Mouse (Mus musculus) splenic B cell, adult 2 months (primary cell): ENCODE measurements around the gene Ltbp1.

Experiments used
- DNase-seq: peaks from one replicate; pipeline ENCODE4 v3.0.0-alpha.2; 2011; ENCODE audit warnings: low read depth, low spot score
- H3K27me3 ChIP-seq: 2 replicates; pipeline ENCODE4 v1.6.1; 2012; ENCODE audit warnings: mild to moderate bottlenecking, low read length, moderate library complexity, mixed read lengths; ENCODE audit not compliant: control insufficient read depth, poor library complexity, insufficient read depth, severe bottlenecking
- H3K36me3 ChIP-seq: 2 replicates; pipeline ENCODE4 v1.6.1; 2012; ENCODE audit warnings: mild to moderate bottlenecking, low read length, moderate library complexity, mixed read lengths; ENCODE audit not compliant: control insufficient read depth, poor library complexity, insufficient read depth, severe bottlenecking

The Ltbp1 gene

DNA sequence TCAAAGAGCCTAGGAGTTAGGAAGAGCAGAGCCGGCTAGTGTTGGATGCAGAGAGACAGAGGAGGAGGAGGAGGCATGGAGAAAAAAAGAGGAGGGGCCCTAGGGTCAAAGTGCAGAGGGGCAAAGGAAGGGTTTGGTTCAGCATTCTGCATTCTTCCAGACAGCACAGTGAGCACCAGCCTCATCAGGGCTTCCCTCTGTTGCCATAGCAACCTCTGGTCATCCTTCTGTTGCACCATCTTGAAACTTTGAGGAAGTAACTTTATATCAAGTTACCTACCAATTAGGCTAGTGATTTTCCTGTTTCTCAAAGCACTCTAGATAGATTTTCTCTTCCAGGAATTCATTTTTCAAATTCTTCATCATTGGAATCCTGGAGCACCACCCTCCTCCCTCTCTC, 18.3 kb upstream of the Ltbp1 start:
- Histone ChIP-seq H3K27me3 (no peaks in the 10 kb centered on the region), H3K36me3 (no peaks in the 10 kb centered on the region)
- no peak for DNase-seq

DNA sequence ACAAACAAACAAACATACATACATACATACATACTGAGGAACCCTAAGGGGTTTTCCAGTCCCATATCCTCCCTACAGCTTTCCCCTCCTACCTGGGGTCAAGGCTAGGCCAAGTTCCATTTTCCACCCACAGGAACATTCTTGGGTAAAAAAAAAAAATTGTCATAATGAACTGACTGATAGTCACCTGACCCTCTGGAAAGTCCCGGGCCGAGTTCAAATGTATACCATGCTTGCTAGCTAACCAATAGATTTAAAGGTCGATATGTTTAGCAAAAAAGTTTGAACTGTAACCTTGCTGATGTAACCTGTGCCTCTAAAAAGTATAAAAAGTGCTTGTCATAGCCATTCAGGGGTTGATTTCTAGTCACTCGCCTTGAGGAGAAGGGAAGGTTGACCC, 15.7 kb upstream of the Ltbp1 start:
- Histone ChIP-seq H3K27me3 (no peaks in the 10 kb centered on the region), H3K36me3 (no peaks in the 10 kb centered on the region)
- DNase-seq: no peak

DNA sequence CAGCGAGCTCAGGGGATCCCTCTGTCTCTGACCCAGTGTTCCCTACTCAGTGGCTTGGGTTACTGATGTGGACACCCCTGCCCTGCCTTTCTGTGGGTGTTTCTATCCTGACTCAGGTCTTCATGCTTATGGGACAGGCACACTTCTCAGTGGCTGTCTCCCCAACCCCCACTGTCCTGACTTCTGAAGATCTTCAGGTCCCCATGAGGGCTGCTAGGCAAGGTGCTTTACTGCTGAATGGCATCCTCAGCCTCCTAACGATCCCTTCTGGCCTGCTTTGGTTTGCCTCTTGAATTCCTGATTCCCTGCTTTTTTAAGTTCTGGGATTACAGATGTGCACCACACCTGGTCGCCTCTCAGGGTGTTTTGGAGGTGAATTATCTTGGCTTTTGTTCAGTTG, 14.8 kb upstream of the Ltbp1 start:
- Histone ChIP-seq H3K36me3 (no peaks in the 10 kb centered on the region), H3K27me3 (no peaks in the 10 kb centered on the region)
- no peak for DNase-seq

DNA sequence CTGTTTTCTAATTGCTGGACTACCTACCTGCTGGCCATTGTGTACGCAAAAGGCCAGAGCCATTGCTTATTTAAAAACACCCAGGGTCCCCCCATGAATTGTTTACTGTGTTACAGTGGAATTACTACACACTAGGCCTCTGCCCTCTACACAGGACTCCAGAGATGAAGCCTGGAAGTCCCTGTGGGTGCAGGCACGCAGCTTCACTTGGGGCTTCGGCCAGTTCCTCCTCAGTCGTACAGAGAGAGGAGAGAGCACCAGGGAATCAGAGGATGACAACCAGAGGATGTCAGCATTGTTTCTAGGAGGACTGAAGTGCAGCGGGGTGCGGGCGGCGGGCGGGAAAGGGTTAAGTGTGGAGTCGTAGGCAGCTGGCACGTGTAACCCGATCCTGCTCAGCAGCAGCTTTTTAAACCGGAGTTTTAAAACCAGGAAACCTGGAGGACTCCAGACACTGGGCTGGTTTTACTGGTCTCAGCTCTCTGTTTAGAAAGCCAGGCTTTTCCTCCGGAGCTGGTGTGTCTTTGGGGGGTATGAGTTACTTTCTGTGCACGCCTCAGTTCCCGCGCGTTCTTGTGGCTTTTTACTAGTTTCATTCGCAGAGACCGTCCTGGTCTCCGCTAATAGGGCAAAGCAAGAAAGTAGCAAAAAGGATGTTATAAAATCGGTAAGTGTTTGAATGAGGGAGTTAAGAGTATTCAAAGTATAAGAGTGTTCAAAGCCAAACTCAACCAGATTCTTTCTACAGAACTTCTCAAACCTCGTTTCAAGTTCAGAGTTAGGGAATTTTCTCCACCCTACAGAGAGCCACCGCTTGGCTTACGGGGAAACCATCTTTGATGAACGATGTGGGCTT, 11.4 kb upstream of the Ltbp1 start:
- Histone ChIP-seq H3K36me3 (no peaks in the 10 kb centered on the region), H3K27me3 (no peaks in the 10 kb centered on the region)
- no peak for DNase-seq

DNA sequence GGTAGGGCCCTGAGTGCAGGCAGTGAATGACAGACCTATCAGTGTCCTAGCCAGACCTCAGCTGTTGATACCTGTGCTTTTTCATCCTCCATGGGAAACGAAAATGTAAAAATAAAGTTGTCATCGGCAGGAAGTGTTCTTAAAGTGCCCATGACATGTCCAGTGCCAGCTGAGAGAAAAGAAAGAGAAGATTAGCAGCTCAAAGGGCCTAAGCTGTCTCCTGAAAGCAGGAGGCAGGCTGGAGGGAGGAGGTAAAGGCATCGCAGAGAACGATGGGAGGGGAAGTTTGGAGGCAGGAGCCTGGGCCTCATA, 10.8 kb upstream of the Ltbp1 start:
- no peak for DNase-seq
- no peaks in the 10 kb centered on the region for H3K36me3 ChIP-seq
- no peaks in the 10 kb centered on the region; the same call in 1 of the 2 replicates for H3K27me3 ChIP-seq

DNA sequence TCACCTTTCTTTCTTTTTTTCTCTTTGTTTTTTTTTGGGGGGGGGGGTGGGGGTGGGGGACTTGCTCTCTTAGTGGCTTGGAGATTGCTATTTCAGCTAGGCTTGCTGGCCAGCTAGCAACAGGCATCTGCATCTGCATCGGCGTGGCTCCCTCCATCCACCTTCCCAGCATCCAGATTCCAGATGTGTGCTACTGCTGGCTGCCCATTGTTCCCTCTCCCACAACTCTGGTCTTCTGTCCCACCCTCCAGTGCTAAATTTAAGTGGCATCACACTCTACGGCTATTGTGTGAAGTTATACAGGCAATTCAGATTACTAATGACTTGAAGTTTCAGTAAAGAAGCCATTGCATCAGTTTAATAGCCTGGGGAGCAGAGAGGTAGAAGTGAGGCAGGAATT, 10.1 kb upstream of the Ltbp1 start:
- Histone ChIP-seq H3K27me3 (no peaks in the 10 kb centered on the region; the same call in 1 of the 2 replicates), H3K36me3 (no peaks in the 10 kb centered on the region)
- DNase-seq: no peak

DNA sequence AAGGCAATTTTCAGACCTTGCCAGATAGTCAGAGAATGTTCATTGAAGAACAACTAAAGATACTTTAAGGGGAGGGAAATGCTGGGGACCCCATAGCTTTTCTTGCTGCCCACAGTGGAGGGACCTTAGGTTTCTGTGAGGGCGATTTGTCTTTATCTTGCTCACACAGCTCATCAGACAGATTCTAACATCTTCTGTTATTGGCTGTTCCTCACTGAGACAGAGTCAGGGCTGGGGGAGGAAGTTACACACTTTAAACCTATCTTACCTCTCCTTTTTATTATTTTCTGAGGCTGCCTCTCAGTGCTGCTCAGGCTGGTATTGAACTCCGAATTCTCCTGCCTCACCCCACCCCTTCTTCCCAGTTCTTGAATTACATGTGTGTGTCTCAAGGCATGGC, 5.3 kb upstream of the Ltbp1 start:
- Histone ChIP-seq H3K36me3 (no peaks in the 10 kb centered on the region), H3K27me3 (peaks cover under 1% of the 10 kb centered on the region; the same call in 1 of the 2 replicates)
- DNase-seq: no peak

DNA sequence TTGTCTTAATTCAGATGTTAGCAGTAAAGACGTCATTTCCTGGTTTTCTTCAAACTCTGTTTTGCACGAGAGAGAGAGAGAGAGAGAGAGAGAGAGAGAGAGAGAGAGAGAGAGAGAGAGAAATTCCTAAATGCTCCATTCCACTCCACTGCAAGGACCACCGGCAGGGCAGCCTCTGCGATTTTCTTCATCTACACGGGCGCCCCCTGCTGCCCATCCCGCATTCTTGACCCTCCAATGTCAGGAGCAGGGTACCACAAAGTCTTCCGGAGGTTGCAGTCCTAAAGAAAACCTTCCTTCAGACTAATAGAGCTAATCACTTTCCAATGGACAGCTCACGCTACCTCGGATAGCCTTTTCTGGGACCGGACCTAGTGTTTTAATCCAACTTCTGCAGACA, 548 bp upstream of the Ltbp1 start:
- no peaks in the 10 kb centered on the region for H3K36me3 ChIP-seq
- H3K27me3 ChIP-seq: peaks cover 4% of the 10 kb centered on the region; the same call in 1 of the 2 replicates
- DNase-seq: peak; percentile 35

DNA sequence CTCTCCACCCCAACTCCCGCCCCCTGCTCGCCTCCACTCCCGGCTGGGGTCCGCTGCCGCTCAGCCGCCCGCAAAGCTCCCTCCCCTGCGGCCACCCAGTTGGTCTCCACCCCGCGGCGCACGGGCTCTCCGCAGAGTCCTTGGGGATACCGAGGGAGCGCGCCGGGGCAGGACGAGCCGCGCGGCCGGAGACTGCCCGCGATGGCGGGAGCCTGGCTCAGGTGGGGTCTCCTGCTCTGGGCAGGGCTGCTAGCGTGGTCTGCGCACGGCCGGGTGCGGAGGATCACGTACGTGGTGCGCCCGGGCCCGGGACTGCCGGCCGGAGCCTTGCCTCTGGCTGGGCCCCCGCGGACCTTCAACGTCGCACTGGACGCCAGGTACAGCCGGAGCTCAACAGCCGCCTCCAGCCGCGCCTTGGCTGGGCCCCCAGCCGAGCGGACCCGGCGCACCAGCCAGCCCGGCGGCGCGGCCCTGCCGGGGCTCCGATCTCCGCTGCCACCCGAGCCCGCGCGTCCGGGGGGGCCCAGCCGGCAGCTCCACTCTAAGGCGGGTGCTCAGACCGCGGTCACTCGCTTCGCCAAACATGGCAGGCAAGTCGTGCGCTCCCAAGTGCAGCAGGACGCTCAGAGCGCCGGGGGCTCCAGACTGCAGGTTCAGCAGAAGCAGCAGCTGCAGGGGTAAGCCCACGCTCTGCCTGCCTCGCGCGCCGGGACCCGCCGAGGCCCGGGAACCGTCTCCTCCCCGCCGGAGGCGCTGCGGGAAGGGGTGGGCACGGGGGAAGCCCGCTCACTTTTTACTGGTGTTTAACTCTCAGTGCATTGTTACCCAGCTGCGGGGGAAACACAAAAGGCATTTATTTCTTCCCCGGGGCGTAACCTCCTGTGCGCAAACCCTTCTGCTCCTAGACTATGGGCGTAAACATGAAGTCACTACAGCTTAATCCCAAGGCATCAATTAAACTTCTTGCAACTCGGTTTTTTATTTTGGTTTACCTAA, 615 bp downstream of the Ltbp1 start:
- no peak for DNase-seq
- peaks cover 4% of the 10 kb centered on the region; the same call in 1 of the 2 replicates for H3K27me3 ChIP-seq
- H3K36me3 ChIP-seq: no peaks in the 10 kb centered on the region

DNA sequence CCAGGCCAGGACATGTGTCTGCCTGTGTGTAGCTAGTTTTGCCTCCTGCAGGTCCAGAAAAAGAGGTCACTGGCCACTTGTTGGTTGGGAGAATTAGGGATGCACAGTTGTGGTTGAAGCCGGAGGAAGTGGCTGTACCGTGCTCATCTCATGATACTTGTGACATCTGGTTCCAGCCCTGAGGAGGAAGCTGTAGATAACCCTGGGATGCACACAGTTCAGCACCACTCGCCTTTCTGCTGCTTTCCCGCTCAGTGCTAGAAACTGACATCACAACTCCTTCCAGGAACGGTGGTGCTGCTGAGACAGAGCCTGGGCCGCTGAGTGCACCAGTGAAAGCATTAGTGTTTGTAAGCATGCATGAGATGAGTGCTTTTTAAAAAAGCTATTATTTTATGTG, 5.6 kb downstream of the Ltbp1 start:
- DNase-seq: no peak
- Histone ChIP-seq H3K27me3 (no peaks in the 10 kb centered on the region), H3K36me3 (no peaks in the 10 kb centered on the region)

DNA sequence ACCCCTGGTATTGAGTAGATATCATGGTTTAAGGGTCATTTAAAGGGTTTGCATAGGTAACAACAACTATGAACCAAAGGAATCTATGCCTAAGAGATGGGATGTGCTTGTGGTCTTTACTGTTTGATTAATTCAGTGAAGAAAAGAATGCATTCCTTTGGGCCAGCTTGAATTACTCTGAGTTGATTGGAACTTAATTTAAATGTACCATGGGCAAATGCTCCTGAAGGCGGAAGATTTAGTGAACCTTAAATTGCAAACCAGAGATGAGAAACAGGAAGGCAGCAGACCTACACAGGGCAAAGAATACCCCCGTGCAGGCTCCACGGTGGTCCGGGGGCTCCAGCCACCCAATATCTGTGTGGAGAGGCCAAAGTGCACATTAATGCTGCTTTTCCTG, 7.8 kb downstream of the Ltbp1 start:
- no peaks in the 10 kb centered on the region for H3K27me3 ChIP-seq
- no peak for DNase-seq
- no peaks in the 10 kb centered on the region for H3K36me3 ChIP-seq

DNA sequence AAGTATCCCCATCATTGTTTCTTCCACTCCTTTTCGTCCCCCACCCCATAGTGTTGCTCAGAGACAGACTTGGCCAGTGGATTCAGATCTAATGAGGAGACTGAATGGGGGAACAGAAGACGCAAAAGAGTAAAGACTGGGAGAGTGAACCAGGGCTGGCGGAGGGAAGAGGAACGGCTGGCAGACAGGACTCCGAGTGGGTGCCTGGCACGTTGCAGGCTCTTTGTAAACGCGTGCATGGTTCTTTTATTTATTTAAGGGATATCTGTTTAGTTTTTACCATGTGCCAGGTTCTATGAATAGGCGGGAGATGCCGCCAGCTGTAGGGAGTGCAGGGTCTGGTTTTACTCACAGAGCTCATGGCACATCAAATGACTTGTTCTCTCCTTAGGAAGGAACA, 8.5 kb downstream of the Ltbp1 start:
- no peaks in the 10 kb centered on the region for H3K36me3 ChIP-seq
- DNase-seq: no peak
- H3K27me3 ChIP-seq: no peaks in the 10 kb centered on the region

DNA sequence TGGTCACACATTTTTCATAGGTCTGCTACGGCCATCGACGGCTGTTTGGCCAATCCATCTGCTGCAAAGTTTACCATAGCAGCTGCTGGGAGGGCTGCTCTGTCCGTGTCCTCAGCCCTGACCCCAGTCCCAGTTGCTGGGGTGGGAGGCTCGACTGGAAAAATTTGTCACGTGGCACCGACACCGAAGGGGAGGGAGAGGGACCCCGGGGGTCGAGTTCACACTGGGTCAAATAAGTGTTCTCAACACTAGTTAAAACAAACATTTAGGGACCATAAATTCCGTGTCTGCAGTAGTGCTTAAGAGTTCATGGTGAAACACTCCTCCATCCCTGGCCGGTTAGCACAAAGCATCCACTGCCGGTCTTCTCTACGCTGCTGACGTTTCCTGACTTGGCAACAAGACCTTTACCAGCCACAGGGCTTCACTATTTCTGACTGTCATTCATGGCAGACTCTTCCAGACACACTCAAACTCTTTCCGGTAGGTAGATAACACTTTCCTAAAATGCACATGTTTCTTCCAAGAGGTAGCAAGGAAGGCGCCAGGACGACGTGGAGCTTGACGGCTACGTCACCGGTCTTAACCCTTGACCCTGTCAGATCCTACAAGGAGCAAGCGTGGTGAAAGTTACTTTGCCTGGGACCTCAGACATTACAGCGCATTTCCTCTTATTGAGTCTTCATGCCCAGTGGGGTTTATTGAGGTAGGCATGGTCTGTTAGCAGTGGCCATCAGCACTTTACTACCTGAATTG, 9.4 kb downstream of the Ltbp1 start:
- no peaks in the 10 kb centered on the region for H3K27me3 ChIP-seq
- DNase-seq: no peak

DNA sequence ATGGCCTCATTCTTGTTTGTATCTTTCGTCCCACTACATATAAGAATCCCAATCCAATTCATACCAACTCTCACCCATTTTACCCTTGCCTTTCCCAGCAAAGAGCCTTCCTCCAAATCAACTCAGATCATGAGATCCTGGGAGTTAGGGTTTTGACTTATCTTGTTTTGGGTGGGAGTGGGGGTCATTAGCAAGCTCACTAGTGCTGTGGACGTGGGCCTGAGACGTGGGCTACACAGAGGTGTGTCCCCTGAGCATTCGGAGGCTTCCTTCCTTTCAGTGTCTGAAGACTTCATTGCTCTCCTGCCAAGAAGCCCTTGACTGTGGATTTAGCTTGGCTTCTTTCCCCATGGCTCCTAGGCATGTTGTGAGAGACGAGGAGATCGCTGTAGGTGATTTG, 10.2 kb downstream of the Ltbp1 start:
- no peaks in the 10 kb centered on the region for H3K36me3 ChIP-seq
- no peak for DNase-seq
- H3K27me3 ChIP-seq: no peaks in the 10 kb centered on the region

More for the DNA sequence above, 9.4 kb downstream of the Ltbp1 start:
- H3K36me3 ChIP-seq: no peaks in the 10 kb centered on the region
